Mouse (Mus musculus) neutrophil, adult 5-6 weeks (primary cell): ENCODE results near the gene Chac2. TPM values are rescaled to one million over a fixed set of nuclear protein-coding genes. Genes with fewer than 3 reads are reported as not detected.

Experiments
- total RNA-seq: library from RNA; stranded (forward); fragments of 200-1000 nt; gene quantifications from 2 replicates; pipeline ENCODE4 v1.2.3, GENCODE M21; 2017

Gene Chac2
- total RNA-seq, 1 experiment from 2014 or later = 9.1 TPM

Other genes with a start within 250 kb of the Chac2 start
- 64.2 and 70.0 TPM in 2 replicates for gene Psme4, start 214.6 kb downstream of the Chac2 start, total RNA-seq
- gene Gpr75, start 101.0 kb downstream of the Chac2 start, total RNA-seq = 0.12 TPM in 1 of 2 replicates, not detected in the other
- gene Asb3, start 100.9 kb downstream of the Chac2 start, total RNA-seq = 20.1 and 26.9 TPM in 2 replicates
- gene Erlec1, start 32.0 kb downstream of the Chac2 start, total RNA-seq = 18.4 and 20.6 TPM in 2 replicates
- not detected in 2 replicates for gene Gm17332, start 196.1 kb upstream of the Chac2 start, total RNA-seq